Mouse (Mus musculus): Measurements from ENCODE around the gene Spin2d.
"Not testable (repeated sequence)": the region's sequence is repeated elsewhere in the genome, so short reads cannot be mapped to it uniquely, and the experiment has no call there.

The Spin2d gene

DNA sequence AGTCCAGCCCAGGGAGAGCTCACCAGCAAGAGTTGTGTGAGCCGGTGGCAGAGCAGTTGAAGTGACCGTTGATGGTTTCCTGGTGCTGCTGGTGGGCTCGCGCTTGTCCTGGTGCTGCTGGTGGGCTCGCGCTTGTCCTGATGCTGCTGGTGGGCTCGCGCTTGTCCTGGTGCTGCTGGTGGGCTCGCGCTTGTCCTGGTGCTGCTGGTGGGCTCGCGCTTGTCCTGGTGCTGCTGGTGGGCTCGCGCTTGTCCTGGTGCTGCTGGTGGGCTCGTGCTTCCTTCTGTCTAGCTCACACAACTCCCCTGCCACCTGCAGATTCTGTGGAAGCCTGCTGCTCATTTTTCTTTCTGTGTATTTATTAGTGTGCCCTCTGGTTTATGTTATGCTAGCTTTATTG is at the start of gene Spin2d:
Spin2d (minus strand) TSS at position 101 of the 400 bp plus-strand sequence.
- not testable (repeated sequence) for DNase-seq (ENCODE audit: low read depth)

DNA sequence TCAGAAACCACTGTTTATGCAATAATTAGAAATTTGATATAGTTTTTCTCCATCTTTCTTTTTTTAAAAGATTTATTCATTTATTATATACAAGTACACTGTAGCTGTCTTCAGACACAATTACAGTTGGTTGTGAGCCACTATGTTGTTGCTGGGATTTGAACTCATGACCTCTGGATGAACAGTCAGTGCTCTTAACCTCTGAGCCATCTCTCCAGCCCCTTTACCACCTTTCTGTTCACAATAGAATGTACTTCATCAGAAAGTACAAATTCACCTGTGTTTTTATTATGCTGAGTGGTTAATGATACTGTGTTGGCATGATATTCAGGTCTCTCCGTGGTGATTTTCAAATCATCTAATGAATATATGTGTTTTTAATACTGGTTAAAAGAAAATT is 48.6 kb upstream of the Spin2d start:
- no peak for DNase-seq (ENCODE audit: low read depth)

DNA sequence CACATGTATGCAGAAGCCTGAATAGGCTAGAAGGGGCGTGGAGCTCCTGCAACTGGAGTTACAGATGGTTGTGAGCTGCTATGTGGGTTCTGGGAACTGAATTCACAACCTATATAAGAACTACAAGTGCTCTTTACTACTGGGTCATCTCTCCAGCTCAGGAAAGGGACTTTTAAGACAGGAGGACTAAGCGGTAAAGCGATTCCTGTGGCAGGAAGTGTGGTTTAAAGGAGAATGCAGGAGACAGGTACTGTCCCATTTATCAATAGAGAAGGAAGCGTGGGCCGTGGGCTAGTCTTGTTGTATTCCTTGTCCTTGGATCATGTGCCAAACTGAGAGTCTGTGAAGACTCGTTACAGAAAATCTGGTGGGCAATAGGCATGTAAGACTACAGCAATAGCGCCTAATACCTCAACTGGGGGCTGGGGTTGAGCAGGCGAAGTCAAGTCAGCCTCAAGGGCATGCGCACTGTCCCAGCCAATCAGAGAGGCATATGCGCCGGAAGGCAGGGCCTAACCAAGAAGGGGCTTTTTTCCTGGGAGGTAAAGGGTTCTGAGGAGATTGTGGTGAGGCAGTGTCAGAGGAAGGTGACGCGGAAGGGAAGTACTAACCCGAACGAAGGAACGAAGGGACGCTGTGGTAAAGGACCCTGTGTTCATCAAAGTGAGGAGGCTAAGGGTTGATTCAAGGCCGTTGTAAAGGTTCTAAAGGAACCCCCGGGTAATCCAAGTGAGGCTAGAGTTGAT is 37.2 kb upstream of the Spin2d start, which contains the start of gene Xlr4b:
Xlr4b (plus strand) TSS at position 515 of the 746 bp plus-strand sequence.
- not testable (repeated sequence) for DNase-seq (ENCODE audit: low read depth)

DNA sequence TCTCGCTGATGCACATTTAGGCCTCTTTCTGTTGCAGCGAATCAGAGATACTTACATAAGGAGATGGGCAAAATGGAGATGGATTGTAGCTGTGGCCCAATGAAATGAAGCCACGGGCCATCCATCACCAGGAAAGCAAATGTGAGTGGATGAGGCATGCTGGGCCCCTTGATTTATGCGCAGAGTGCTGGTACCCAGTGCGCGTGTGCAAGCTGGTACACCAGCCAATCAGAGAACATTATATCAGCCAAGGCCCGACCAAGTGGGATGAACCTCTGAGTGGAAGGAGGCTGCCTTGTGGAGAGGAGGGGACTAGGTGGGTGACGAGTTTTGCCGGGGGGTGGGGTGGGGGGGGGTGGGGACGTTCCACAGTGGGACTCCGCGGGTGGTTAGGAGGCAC is 15.1 kb upstream of the Spin2d start, which contains the start of gene Xlr3b:
Xlr3b (plus strand) TSS at position 274 of the 400 bp plus-strand sequence.
- DNase-seq (ENCODE audit: low read depth), result not testable (repeated sequence)

DNA sequence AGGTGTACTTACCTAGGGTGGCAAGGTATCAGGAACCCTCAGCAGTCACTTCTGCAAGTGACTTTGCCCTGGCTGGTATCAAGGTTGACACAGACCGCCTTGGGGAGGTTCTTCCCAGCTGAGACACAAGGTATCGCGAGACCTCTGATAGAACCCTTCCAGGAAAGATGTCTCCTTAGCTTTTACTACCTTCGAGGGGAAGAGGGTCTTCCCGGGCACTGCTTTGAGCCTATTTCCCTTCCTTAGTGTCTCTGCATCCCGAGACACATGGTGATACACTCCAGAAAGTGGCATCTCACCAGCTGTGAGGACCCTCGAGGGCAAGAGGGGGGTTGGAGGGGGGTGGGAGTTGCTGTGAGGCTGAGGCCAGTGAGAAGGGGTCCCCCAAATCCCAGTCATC is 27.4 kb downstream of the Spin2d start, which contains the start of gene DXBay18:
DXBay18 (minus strand) TSS at position 101 of the 400 bp plus-strand sequence.
- DNase-seq (ENCODE audit: low read depth), result not testable (repeated sequence)

DNA sequence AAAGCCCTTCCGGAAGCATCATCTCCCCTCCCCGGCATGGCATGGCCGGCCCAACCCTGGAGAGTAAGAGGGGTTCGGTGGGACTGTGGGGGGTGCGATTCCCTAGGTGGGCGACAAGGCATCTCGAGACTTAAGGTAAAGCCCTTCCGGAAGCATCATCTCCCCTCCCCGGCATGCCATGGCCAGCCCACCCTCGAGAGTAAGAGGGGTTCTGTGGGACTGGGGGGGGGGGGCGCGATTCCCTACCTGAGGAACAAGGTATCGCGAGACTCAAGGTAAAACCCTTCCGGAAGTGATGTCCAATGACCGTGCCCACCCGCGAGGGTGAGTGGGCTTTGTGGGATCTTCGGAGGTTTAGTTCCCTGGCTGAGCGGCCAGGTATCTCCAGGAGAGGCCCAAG is 28.3 kb downstream of the Spin2d start, which contains the start of gene Xlr5b:
Xlr5b (plus strand) TSS at position 301 of the 400 bp plus-strand sequence.
- DNase-seq (ENCODE audit: low read depth), result not testable (repeated sequence)

DNA sequence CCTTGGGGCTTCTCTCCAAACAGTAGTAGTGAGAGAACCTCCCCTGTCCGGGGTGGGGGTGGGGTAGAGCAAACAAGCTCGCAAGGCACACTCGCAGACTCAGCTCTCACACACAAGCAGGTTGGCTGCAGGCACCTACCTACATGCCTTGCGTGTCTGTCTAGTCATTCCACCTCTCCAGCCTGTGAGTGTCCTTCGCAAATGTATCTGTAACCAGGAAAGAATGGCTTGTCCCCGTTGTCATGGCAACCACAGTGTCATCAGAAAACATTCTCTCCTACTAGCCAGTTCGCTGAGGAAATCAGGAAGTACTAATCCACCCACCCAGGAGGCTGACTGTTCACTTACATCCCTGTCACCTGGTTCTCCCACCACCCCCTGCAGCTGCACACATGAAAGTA is 33.6 kb downstream of the Spin2d start:
- DNase-seq (ENCODE audit: low read depth), result not testable (repeated sequence)
